Mouse (Mus musculus): ENCODE measurements at regions not wholly inside any gene's neighbourhood (a gene's known extent, or its start where the extent isn't known, plus 50 kb on each side); places are given as distances from the start of the nearest gene placed in this dataset.
"Not testable (repeated sequence)": the region's sequence is repeated elsewhere in the genome, so short reads cannot be mapped to it uniquely, and the experiment has no call there.

DNA sequence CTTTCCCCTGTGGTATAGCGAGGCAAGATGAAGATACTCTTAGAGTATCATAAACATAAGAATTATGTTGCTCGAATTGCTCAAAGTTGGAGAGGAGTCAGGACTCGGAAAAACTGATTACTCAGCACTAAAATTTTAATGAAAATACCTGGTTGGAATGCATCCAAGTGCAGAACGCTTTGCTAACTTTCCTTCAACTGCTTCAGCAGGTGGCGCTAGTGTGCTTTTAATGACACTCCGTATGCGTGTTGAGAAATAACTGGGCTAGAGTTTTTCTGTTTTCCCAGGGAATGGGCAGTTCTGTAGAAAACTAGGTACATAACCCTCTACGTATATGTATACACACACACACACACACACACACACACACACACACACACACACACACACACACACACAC is 221.0 kb downstream of the Grxcr1 start:
- Histone ChIP-seq H3K4me2 (no peak overlapping the region), H3K9me3 (no peaks in the 10 kb centered on the region), H3K27ac (no peak overlapping the region), H3K27me3 (0 out of 2 replicates have a peak, but pooled peaks cover 2% of the 10 kb centered on the region), H3K9ac (no peak overlapping the region), H3K4me3 (no peak overlapping the region), H3K4me1 (no peaks in the 10 kb centered on the region), H3K36me3 (no peaks in the 10 kb centered on the region)
- ATAC-seq (ENCODE audit: insufficient number of reproducible peaks, low FRiP score, low TSS enrichment, low read depth), result no peak
- 11% methylated on average over 8 of the region's 8 CpGs for WGBS

DNA sequence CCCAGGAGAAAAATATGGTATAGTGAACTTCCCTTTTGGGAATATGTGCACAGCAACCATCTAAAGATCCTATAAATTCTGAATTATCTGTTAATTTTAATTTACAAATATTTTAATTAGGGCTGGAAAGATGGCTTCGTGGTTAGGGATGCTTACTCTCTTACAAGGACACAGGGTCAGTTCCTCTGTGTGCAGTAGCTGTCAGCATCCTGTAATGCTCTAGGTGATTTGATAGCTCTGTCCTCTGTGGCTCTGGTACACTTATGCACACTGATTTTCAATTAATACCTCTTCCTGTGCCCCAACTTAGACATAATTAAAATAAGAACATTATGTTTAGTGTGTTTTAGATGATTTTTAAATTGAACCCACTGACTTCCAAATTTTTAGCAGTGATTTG is 221.8 kb downstream of the Grxcr1 start:
- Histone ChIP-seq H3K4me1 (no peaks in the 10 kb centered on the region), H3K4me3 (no peak overlapping the region), H3K9me3 (no peaks in the 10 kb centered on the region), H3K4me2 (no peak overlapping the region), H3K9ac (no peak overlapping the region), H3K36me3 (no peaks in the 10 kb centered on the region), H3K27ac (no peak overlapping the region), H3K27me3 (0 out of 2 replicates have a peak, but pooled peaks cover 2% of the 10 kb centered on the region)
- WGBS, result 42% methylated on average over 1 of the region's 1 CpGs
- no peak for ATAC-seq (ENCODE audit: insufficient number of reproducible peaks, low FRiP score, low TSS enrichment, low read depth)

DNA sequence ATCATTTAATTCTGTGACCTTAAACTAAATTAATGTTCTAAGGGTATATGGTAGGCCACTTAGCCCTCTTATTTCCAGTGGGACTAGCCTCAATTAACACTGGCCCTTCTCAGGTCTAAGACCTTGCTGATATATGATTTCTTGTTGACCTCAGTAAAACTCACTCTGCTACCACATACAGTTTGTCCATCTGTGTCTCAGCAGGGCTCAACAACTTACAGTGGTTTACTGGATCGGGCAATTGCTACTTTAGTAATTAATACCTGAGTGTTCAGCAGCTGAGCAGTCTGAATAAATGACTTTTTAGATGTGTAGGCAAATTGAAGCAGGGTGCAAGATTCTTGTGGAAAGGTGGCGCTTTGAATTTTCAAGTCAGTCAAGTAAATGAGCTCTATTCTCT is 222.5 kb downstream of the Grxcr1 start:
- H3K9me3 ChIP-seq, result no peaks in the 10 kb centered on the region
- no peak for ATAC-seq (ENCODE audit: insufficient number of reproducible peaks, low FRiP score, low TSS enrichment, low read depth)
- no peak overlapping the region for H3K27ac ChIP-seq
- no peak overlapping the region for H3K4me2 ChIP-seq
- H3K4me1 ChIP-seq, result no peaks in the 10 kb centered on the region
- H3K4me3 ChIP-seq, result no peak overlapping the region
- 49% methylated on average over 2 of the region's 2 CpGs for WGBS
- no peak overlapping the region for H3K9ac ChIP-seq
- 0 out of 2 replicates have a peak, but pooled peaks cover 2% of the 10 kb centered on the region for H3K27me3 ChIP-seq
- H3K36me3 ChIP-seq, result no peaks in the 10 kb centered on the region

DNA sequence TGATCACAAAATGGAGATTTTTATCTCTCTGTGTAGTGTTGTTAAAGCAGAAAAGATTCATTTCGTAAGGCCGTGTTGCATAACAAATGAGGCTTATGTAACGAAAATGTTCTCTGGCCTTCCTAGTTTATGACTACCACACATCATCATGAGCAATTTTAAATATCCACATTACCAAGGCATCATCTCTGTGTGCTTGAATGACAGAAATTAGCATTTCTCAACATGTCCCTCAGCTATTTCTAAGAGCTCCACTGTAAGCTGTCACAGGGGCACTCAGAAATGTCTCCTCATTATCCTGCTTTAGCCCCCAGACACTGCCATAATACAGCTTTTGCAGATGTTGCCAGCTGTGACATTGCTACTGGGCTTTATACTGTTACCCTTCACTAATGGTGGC is 232.6 kb downstream of the Grxcr1 start:
- Histone ChIP-seq H3K4me1 (no peaks in the 10 kb centered on the region), H3K9ac (no peak overlapping the region), H3K4me2 (no peak overlapping the region), H3K9me3 (no peaks in the 10 kb centered on the region), H3K27ac (no peak overlapping the region), H3K36me3 (no peaks in the 10 kb centered on the region), H3K27me3 (no peaks in the 10 kb centered on the region), H3K4me3 (no peak overlapping the region)
- 87% methylated on average over 3 of the region's 3 CpGs for WGBS
- ATAC-seq (ENCODE audit: insufficient number of reproducible peaks, low FRiP score, low TSS enrichment, low read depth), result no peak

DNA sequence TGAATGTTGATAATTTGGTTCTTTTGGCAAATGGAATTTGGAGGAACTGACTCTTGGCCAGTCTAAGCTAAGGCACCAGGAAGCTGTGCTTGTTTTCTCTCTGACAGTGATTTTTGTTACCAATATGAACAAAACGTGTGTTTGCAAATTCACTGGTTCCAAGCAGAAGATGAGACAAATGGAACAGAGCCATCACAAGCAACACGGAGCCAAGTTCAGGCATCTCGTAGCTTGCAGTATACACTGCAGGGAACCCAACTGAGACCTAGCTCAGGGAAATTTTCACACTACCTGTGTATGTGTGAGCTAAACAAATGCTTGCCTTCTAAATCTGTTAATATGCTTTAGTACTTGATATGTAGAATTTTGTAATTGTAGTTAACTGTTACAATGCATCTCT is 242.6 kb downstream of the Grxcr1 start:
- H3K9me3 ChIP-seq, result no peaks in the 10 kb centered on the region
- WGBS, result 82% methylated on average over 3 of the region's 3 CpGs
- no peak overlapping the region for H3K4me2 ChIP-seq
- ATAC-seq (ENCODE audit: insufficient number of reproducible peaks, low FRiP score, low TSS enrichment, low read depth), result no peak
- no peak overlapping the region for H3K4me3 ChIP-seq
- H3K9ac ChIP-seq, result no peak overlapping the region
- no peaks in the 10 kb centered on the region for H3K27me3 ChIP-seq
- no peak overlapping the region for H3K27ac ChIP-seq
- H3K36me3 ChIP-seq, result no peaks in the 10 kb centered on the region
- H3K4me1 ChIP-seq, result no peaks in the 10 kb centered on the region

DNA sequence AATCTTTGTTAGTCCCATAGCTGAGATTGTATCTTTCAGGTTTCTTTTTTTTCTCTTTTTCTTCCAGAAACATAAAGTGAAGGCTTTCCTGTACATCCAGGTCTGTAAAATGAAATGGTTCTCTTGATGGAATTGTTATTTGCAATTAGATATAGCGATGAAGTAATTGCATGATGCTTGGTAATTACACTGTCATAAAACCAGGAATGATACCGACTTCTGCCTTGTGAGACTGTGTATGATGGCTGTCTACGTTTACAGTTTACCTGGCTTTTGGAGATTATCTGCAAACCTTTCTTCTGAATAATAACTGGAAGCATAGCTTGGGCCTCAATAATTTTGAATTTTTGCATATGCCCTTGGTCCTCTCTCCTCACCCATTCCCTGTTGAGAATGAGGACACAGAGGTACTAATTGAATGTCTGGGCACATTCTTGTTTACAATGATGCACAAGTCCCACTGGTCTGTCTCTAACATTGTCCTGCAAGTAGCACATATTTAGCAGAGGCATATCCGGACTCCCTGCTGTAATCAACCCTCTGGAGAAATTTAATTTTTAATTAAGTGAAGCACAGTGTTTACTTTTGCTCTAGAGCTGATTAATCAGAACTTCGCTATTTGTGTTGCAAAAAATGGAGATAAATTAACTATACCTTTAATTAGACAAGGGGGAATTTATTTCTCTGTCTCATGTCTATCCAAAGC is 244.1 kb downstream of the Grxcr1 start:
- Histone ChIP-seq H3K9ac (no peak overlapping the region), H3K4me2 (no peak overlapping the region), H3K27ac (no peak overlapping the region), H3K9me3 (no peaks in the 10 kb centered on the region), H3K4me1 (no peaks in the 10 kb centered on the region), H3K27me3 (no peaks in the 10 kb centered on the region), H3K4me3 (no peak overlapping the region), H3K36me3 (no peaks in the 10 kb centered on the region)
- 72% methylated on average over 5 of the region's 5 CpGs for WGBS
- ATAC-seq (ENCODE audit: insufficient number of reproducible peaks, low FRiP score, low TSS enrichment, low read depth), result no peak

DNA sequence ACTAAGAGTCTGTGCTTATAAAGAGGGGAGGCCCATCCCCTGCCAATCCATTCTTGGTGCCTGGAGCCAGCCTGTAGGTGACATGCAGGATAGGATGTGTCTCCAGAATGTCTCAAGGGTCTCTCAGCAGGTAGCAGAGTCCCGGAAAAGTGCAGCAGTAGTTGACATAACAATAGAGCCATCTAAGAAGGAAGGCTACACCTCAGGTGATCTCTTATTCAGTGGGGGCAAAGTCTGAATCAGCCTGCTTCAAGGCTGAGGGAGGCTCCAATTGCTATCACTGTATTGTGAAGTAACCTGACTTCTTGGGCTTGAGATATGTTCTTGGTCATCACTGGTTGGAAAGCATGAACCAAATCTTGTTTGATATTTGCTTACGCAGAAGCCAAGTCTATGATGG is 264.1 kb downstream of the Grxcr1 start:
- not testable (repeated sequence) for H3K27ac ChIP-seq; H3K36me3 ChIP-seq; H3K9me3 ChIP-seq; H3K27me3 ChIP-seq; H3K4me2 ChIP-seq; H3K9ac ChIP-seq; H3K4me3 ChIP-seq; H3K4me1 ChIP-seq; ATAC-seq (ENCODE audit: insufficient number of reproducible peaks, low FRiP score, low TSS enrichment, low read depth)
- 87% methylated on average over 2 of the region's 2 CpGs for WGBS

DNA sequence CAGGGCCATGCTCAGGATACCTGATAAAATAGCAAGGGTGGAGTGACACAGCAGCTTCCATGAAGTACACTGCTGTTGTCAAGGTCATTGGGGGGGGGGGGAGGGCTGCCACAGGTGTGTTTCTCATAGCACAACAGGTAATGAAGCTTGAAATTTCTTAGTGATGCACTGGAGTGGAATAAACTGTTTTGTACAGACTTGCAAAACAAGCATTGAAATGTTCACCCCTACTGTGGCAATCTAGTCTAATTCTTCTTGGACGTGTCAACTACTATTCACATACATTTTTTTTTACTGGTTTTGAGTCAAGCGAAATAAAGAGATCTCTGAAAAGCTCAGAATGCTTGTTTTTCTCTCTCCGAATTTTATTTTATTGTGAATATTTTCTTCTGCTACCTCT is 281.6 kb downstream of the Grxcr1 start:
- no peak overlapping the region for H3K27ac ChIP-seq
- WGBS, result 74% methylated on average over 3 of the region's 3 CpGs
- no peak overlapping the region for H3K4me3 ChIP-seq
- no peak overlapping the region for H3K4me2 ChIP-seq
- H3K9me3 ChIP-seq, result no peaks in the 10 kb centered on the region
- no peaks in the 10 kb centered on the region for H3K4me1 ChIP-seq
- no peaks in the 10 kb centered on the region for H3K27me3 ChIP-seq
- ATAC-seq (ENCODE audit: insufficient number of reproducible peaks, low FRiP score, low TSS enrichment, low read depth), result no peak
- no peak overlapping the region for H3K9ac ChIP-seq
- H3K36me3 ChIP-seq, result no peaks in the 10 kb centered on the region

DNA sequence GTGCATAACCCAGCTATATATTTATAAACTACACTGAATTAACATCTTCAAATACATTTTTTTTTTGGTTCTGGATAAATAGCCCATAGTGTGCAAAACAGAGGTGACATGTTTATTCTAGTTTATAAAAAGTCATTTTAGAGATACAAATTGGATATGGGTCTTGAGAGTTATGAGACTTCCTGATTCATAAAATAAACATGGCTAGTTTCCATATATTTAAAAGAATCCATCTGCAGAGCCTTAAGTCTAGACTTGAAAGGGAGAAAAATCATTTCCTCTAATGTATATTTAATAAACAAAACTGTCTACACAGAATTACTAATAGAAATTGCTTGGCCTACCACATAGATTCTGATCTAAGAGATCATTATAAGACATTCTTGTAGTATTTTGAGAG is 287.3 kb downstream of the Grxcr1 start:
- Histone ChIP-seq H3K36me3 (no peaks in the 10 kb centered on the region), H3K4me2 (no peak overlapping the region), H3K4me1 (no peaks in the 10 kb centered on the region), H3K9ac (no peak overlapping the region), H3K27ac (no peak overlapping the region), H3K27me3 (no peaks in the 10 kb centered on the region), H3K4me3 (no peak overlapping the region), H3K9me3 (no peaks in the 10 kb centered on the region)
- ATAC-seq (ENCODE audit: insufficient number of reproducible peaks, low FRiP score, low TSS enrichment, low read depth), result no peak

DNA sequence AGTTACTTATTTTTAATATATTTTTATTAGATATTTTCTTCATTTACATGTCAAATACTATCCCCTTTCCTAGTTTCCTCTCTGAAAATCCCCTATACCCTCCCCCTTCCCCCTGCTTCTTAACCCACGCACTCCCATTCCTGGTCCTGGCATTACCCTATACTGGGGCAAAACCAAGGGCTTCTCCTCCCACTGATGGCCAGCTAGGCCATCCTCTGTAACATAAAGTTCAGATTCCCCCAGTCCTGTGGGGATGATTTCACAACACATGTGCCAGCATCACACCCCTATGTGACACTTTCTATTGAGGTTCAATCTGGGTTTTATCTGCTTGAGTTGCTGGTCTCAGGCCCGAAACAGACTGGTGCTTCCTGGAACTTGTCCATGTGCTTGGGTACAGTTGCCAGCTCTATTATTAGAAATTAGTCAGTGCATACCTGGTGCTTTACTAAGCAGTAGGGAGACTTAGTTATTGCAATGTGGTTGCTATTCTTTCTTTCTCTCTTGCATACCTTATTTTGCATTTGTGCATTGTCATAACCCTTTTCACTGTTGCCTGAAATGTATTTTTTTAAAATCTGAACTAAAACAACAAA is 295.5 kb downstream of the Grxcr1 start:
- WGBS, result 76% methylated on average over 2 of the region's 2 CpGs
- no peak overlapping the region for H3K27ac ChIP-seq

DNA sequence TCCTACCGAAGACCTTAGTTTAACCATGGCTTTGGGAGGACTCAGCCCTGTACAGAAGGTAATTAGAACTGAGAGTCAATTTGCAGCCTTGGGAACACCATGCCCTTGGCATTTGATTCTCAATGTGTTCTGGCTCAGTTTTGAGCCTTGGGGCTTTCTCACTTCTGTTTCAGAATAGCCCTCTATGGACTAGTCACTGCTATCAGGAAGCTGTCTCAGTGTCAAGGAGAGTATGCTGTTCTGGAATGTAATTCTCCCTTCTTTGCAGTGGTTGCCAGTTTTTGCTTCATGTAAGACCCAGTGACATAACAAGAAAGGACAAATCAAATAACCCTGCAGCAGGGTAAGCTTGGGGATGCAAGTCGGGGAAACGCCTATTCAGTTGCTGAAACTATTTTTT is 297.7 kb downstream of the Grxcr1 start:
- Histone ChIP-seq H3K9ac (no peak overlapping the region), H3K9me3 (no peaks in the 10 kb centered on the region), H3K4me1 (no peaks in the 10 kb centered on the region), H3K4me2 (no peak overlapping the region), H3K4me3 (no peak overlapping the region), H3K36me3 (no peaks in the 10 kb centered on the region), H3K27ac (no peak overlapping the region), H3K27me3 (no peaks in the 10 kb centered on the region)
- WGBS, result 78% methylated on average over 3 of the region's 3 CpGs
- no peak for ATAC-seq (ENCODE audit: insufficient number of reproducible peaks, low FRiP score, low TSS enrichment, low read depth)

More for the DNA sequence above, 295.5 kb downstream of the Grxcr1 start:
- no peak for ATAC-seq (ENCODE audit: insufficient number of reproducible peaks, low FRiP score, low TSS enrichment, low read depth)
- no peaks in the 10 kb centered on the region for H3K36me3 ChIP-seq
- no peaks in the 10 kb centered on the region for H3K9me3 ChIP-seq
- H3K4me3 ChIP-seq, result no peak overlapping the region
- no peaks in the 10 kb centered on the region for H3K27me3 ChIP-seq
- no peaks in the 10 kb centered on the region for H3K4me1 ChIP-seq
- no peak overlapping the region for H3K9ac ChIP-seq
- H3K4me2 ChIP-seq, result no peak overlapping the region

DNA sequence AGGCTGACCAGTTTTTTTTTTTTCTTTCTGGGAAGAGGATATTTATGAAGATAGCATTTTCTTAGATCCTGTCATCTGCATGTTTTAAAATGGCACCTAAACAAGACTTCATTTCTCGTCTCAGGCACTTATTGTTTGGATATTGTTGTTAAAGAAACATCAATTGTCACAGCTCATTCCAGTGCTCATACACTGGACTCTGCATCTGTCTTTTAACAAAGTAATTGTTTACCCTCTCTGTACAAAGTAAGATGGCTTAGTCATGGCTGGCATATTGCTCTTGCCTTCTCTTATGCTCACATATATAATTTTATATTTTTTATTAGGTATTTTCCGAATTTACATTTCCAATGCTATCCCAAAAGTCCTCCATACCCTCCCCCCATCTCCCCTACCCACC is 298.2 kb downstream of the Grxcr1 start:
- Histone ChIP-seq H3K9ac (no peak overlapping the region), H3K27me3 (no peaks in the 10 kb centered on the region)
- WGBS, result 68% methylated on average over 2 of the region's 2 CpGs

DNA sequence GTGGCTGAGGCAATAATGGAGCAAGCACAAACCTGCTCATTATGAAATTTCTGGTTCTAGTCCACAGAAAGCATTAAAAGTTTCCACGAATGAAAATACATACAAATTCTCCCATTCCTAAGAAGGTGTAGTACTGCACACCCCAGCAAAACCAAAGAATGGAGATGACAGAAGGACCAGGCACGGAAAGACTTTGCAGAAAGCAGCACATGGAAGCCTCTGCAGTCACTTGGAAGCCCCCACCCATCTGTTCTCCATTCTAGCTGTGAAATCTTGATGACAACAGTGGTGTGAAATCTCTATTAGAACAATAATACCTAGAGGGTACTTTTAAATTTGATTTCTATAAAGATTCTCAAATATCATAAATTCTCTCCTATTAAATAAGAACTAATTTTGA is 319.3 kb downstream of the Grxcr1 start:
- no peak for ATAC-seq (ENCODE audit: insufficient number of reproducible peaks, low FRiP score, low TSS enrichment, low read depth)
- no peaks in the 10 kb centered on the region for H3K27me3 ChIP-seq
- no peak overlapping the region for H3K4me2 ChIP-seq
- H3K36me3 ChIP-seq, result no peaks in the 10 kb centered on the region
- H3K9me3 ChIP-seq, result no peaks in the 10 kb centered on the region
- H3K4me1 ChIP-seq, result no peaks in the 10 kb centered on the region
- H3K27ac ChIP-seq, result no peak overlapping the region
- H3K9ac ChIP-seq, result no peak overlapping the region
- 63% methylated on average over 2 of the region's 2 CpGs for WGBS
- H3K4me3 ChIP-seq, result no peak overlapping the region

More for the DNA sequence above, 298.2 kb downstream of the Grxcr1 start:
- Histone ChIP-seq H3K4me2 (no peak overlapping the region), H3K4me1 (no peaks in the 10 kb centered on the region), H3K36me3 (no peaks in the 10 kb centered on the region), H3K9me3 (no peaks in the 10 kb centered on the region), H3K4me3 (no peak overlapping the region), H3K27ac (no peak overlapping the region)
- no peak for ATAC-seq (ENCODE audit: insufficient number of reproducible peaks, low FRiP score, low TSS enrichment, low read depth)
